Mouse (Mus musculus): ENCODE data around the gene Scgb1a1. TPM values are rescaled to one million over a fixed set of nuclear protein-coding genes. Genes with fewer than 3 reads are reported as not detected.
A peak's percentile ranks its signal among the peaks of the same experiment; 100 is the strongest.
"Not testable (repeated sequence)": the region's sequence is repeated elsewhere in the genome, so short reads cannot be mapped to it uniquely, and the experiment has no call there.

Gene Scgb1a1
- total RNA-seq, 2 experiments from 2014 or later = not detected

DNA sequence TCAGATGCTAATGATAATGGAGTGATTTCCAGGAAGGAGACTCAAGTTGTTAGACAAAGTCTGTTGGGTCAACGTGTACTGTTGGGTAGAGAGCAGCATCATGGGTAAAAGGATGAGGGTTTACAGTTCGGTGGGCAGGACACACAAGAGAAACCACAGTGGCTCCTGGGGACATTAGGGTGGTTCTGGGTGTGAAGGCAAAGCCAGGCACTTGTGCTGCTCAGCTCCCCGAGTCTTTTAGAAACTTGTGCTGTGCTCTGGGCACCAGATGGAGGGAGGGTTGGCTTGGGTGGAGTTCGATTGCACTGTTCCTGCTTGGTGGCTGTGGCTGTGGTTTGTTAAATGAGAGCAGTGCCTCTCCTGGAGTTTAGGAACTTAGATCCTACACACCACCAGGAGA, 16.2 kb upstream of the Scgb1a1 start:
- ATAC-seq (replicated peaks; ENCODE audit: low FRiP score, poor library complexity, severe bottlenecking) = no peak

- ATAC-seq (replicated peaks; ENCODE audit: low FRiP score, poor library complexity, severe bottlenecking) = no peak
These were observed 13.3 kb upstream of the Scgb1a1 start for GRCm38 (mm10) chr19:9101062-9101457.

- no peak for ATAC-seq (replicated peaks; ENCODE audit: low FRiP score, poor library complexity, severe bottlenecking)
These were observed 12.7 kb upstream of the Scgb1a1 start for GRCm38 (mm10) chr19:9100297-9101061.

- ATAC-seq (replicated peaks; ENCODE audit: low FRiP score, poor library complexity, severe bottlenecking) = no peak
These were observed 12.0 kb upstream of the Scgb1a1 start for GRCm38 (mm10) chr19:9099751-9100150.

GRCm38 (mm10) chr19:9097441-9097840, 9.7 kb upstream of the Scgb1a1 start:
- ATAC-seq (replicated peaks; ENCODE audit: low FRiP score, poor library complexity, severe bottlenecking) = no peak

- no peak for ATAC-seq (replicated peaks; ENCODE audit: low FRiP score, poor library complexity, severe bottlenecking)
These were observed 7.4 kb upstream of the Scgb1a1 start for GRCm38 (mm10) chr19:9095111-9095510.

GRCm38 (mm10) chr19:9090709-9091108, 3.0 kb upstream of the Scgb1a1 start:
- no peak for ATAC-seq (replicated peaks; ENCODE audit: low FRiP score, poor library complexity, severe bottlenecking)

GRCm38 (mm10) chr19:9090191-9090590, 2.4 kb upstream of the Scgb1a1 start:
- ATAC-seq (replicated peaks; ENCODE audit: low FRiP score, poor library complexity, severe bottlenecking) = no peak

DNA sequence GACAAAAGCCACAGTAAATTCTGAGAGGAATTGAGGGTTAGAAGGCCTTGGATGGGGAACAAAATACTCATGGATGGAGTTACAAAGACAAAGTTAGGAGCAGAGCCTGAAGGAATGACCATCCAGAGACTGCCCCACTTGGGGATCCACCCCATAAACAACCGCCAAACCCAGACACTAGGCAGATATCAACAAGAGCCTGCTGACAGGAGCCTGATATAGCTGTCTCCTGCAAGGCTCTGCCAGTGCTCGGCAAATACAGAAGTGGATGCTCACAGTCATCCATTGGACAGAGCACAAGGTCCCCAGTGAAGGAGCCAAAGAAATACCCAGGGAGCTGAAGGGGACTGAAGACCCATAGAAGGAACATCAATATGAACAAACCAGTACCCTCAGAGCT, 3.9 kb downstream of the Scgb1a1 start:
- not testable (repeated sequence) for ATAC-seq (replicated peaks; ENCODE audit: low FRiP score, poor library complexity, severe bottlenecking)

DNA sequence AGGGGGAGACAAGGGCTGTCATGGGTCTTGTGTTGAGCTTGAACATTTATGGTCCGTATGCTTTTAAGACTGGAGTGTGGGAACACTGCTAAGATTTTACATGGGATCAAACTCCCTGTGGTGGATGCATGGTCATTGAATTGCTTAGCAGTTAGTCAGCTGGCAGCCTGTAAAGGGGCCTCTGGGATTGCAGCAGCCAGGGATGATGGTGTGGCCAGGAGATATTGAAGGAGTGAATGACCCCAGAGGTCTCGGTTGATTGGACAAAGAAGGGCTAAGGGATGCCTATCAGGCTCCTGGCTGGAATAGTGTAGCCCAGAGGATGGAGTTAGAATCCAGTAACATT, 4.8 kb downstream of the Scgb1a1 start:
- no peak for ATAC-seq (replicated peaks; ENCODE audit: low FRiP score, poor library complexity, severe bottlenecking)

DNA sequence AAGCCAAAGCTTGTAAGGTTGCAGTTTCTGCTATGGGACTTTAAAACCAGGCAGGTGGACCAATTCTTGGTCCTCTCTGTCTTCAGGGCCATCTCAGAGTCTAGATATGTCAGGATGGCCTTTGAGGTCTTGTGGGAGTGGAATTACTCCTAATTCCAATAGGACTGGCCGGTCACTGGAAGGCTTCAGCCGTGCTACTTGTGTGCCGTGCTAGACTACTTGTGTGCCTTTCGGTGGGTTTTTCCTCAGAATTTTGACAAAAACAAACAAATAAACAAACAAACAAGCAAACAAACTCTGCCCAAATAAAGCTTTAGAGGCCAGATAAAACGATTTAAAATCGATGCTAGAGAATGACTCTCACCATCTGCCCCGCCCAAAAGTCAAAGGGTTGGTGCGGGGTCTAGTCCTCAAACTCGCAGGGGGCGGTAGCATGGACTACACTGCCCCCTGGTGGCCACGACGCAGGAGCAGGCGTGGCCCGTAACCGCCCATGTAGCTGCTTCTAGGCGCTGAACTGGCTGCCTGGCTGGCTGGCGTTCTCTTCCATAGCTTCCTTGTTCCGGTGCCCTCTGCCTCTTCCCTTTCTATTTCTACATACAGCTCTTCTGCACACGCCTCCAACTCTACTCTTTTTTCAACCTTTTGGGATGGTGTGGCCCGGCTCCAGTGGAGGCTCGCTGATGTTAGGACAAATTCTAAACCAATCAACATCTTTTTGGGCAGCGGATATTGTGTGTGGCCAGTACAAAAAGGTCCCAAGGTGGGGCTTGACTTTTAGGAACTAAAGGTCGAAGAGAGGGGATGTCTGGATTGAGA, 5.4 kb downstream of the Scgb1a1 start:
- ATAC-seq (replicated peaks; ENCODE audit: low FRiP score, poor library complexity, severe bottlenecking) = peak; percentile 91

DNA sequence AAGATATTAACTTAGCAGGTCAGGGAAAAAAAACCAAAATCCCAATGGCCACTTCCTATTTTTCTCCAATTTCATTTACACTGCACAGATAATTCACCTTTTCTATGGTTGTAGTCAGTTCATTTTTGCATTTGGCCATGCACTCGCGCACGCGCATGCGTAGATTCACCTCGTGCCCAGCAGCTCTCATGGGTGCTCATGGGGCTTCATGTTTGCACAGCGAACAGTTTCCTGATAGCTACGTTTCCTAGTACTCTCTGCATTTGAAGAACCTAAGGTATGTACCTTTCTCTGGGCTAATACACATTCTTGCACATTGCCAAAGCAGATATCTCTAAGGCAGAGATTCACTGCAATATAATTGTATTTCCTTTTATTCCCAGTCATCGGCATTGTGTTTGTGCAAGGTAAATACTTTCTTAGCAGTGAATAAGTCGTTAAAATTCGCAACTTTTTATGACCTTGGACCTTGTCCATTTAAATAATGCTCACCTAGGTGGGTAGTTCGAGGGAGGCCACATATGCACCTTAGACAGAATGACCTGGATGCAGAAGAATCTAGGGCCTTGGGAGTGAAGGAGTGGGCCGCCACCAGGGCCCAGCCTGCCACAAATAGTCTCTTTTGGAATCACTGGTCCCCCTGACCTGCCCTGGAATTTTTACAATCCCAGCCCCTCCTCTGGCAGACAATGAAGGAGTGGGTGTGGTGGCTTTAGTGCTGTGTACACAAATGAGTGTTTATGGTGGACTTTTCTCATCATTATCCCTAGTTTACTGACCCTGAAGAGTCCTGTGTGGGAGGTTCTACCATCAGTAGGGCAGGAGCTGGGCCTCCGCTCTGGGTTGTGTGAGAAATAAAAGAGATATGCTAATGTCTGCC, 6.2 kb downstream of the Scgb1a1 start:
- no peak for ATAC-seq (replicated peaks; ENCODE audit: low FRiP score, poor library complexity, severe bottlenecking)

DNA sequence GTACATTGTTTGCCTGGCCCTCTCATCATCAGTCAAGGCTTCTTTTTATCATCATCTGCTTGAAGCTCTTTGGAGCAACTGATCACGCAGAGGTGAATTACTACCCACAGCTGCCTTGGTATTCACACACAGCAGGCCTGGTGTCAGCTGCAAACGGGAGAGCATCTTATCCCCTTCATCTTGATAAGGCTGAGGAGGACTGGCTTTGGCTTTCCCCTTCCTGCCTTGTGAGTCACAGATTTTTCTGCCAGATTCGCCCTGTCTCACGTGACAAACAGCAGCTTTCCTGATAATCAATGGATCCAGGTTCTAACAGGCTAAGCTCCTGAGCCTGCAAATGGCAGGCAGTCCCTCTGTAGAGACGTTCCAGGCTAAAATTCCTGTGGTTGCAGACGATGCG, 7.8 kb downstream of the Scgb1a1 start:
- ATAC-seq (replicated peaks; ENCODE audit: low FRiP score, poor library complexity, severe bottlenecking) = no peak

DNA sequence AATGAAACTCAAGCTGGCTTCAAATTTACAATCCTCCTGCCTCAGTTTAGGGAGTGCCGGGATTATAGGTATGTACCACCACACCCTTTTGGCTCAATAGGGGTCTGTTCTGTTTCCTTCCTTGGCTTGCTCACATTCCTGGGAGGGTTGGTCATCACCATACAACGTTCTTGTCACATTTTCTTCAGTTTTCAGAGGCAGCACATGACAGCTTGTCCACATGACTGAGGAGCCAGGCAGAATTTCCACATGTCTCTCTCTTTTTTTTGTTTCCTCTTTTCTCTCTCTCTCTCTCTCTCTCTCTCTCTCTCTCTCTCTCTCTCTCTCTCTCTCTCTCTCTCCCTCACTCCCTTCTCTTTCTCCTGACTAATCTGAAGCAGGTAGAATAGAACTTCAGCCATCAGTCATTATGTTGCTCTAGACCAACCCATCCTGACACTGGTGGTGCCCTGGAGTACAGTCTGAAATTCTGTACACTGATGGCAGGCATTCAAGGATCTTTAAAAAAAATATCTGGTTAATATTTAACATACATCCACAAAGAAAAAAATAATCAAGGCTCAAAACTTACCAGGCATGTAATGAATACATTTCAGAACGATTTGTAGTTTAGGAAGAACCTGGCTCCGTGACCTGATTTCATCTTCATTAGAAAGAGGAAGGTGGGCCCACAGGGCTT, 10.6 kb downstream of the Scgb1a1 start:
- ATAC-seq (replicated peaks; ENCODE audit: low FRiP score, poor library complexity, severe bottlenecking) = no peak

GRCm38 (mm10) chr19:9076035-9076434, 11.7 kb downstream of the Scgb1a1 start:
- ATAC-seq (replicated peaks; ENCODE audit: low FRiP score, poor library complexity, severe bottlenecking) = no peak

DNA sequence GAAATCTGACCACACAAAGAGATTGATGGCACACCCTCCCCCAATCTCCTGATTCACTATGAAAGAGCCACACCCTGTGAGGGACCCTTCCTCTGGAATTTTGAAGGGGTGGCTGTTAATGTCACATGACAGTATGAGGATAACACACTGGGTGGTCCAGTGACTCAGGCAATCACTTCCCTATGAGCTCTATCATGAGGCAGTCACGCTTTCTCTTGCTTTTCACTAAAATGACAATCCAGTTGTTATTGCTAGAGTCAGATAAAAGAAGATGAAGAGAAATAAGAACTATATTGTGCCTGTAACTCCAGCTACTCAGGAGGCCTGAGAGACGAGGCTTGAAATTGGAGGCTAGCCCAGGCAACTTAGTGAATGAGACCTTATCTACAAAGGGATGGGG, 12.2 kb downstream of the Scgb1a1 start:
- ATAC-seq (replicated peaks; ENCODE audit: low FRiP score, poor library complexity, severe bottlenecking) = no peak

DNA sequence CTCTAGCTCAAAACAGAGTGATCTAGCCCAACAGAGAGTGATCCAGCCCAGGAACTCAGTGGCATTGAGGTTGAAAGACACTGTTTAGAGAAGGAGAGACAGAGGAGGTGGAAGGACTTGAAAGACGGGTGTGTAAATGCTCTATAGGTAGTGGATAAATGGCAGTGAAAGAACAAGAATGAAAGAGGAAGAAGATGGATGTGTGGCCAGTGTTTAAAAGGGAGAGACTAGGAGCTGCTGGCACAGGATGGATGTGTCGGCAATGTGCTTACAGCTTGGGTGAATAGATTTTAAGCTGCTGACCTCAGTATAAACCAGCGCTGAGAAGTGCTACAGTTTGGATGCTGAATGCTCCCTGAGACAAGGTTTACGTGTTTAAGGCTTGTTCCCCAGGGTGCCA, 13.3 kb downstream of the Scgb1a1 start:
- no peak for ATAC-seq (replicated peaks; ENCODE audit: low FRiP score, poor library complexity, severe bottlenecking)

DNA sequence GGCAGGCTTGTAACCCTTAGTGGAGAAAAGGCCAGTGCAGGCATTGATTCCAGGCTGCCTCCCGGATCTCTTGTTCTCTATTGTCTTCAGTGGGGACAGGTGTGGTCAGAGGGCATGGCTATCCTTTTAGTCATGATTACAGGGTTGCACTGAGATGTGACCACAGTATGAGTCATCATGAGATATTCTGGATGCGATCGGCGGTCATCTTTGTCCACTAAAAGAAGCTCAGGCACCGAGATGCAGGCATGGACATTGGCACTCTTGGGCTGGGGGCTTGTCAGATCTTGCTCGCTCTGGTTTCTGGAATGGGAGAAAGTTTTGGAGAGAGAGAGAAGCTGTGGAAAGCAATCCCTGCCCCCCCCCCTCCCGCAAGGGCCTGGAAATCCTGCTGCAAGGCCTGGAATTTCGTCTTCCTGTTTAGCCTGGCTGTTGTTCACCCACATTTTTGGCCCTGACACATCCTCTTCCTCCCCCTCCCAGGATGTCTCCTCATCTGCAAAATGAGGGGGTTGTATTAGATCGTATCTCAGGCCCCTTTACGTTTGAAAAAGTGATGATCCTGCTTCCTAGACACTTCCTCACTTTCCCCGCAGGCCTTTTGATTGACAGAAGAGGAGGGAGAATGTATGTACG, 13.9 kb downstream of the Scgb1a1 start:
- no peak for ATAC-seq (replicated peaks; ENCODE audit: low FRiP score, poor library complexity, severe bottlenecking)

DNA sequence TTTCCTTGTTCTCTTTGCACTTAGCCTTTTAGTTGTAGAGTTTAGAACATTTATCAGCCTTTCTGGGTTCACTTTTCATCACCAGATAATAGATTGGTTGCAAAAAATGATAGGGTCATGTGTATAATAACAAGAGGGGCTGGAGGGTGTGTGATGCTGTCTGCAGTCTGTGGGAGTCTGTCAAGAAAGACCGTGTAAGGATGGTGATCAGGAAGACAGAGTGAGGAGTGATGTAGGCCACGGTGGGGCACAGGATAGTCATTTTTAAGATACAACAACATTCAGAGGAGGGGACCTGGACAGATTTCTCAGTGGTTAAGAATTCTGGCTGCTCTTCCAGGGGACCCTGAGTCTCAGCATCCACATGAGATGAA, 15.6 kb downstream of the Scgb1a1 start:
- ATAC-seq (replicated peaks; ENCODE audit: low FRiP score, poor library complexity, severe bottlenecking) = no peak

Measured in erythroblast, adult 5-6 weeks (primary cell).